Mouse (Mus musculus): ENCODE measurements around the gene Pdzd3.
"Not testable (repeated sequence)": the region's sequence is repeated elsewhere in the genome, so short reads cannot be mapped to it uniquely, and the experiment has no call there.

Gene Pdzd3

DNA sequence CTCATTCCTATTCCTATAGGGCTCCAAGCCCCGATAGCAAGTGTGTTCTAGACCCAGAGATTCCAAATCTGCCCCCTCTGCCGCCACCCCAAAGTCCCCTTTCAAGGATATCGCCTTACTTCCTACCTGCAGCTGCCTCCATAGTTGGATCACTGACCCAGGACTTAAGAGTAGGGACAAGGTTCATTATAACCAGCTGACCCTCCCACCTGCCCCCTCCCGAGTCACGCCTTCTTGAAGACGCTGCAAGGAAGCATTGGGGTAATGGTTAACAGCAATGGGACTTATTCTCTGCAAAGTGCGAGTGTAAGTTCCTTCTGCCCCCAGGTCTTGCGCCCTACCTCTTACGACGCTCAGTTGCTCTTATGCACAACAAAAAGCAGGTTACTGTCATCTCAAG lies at the start of gene Pdzd3:
TSS of gene Pdzd3 (minus strand) at position 158 of the 400 bp plus-strand sequence.
- no peak for DNase-seq (ENCODE audit: low read depth in 2 of 2, low spot score in 2 of 2)

DNA sequence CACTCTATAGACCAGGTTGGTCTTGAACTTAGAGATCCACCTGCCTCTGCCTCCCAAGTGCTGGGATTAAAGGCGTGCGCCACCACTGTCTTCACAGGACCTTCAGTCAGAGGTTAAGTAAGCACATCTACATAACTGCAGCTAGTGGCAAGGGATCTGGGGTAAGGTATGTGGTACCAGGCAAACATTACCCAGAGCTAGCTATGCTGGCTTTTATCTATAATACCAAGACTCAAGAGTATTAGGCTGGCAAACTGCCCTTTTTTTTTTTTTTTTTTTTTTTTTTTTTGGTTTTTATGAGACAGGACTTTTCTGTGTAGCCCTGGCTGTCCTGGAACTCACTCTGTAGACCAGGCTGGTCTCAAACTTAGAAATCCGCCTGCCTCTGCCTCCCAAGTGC lies 48.7 kb upstream of the Pdzd3 start:
- DNase-seq (ENCODE audit: low read depth in 2 of 2, low spot score in 2 of 2): not testable (repeated sequence)

GRCm38 (mm10) chr9:44292490-44292889 lies 41.2 kb upstream of the Pdzd3 start:
- DNase-seq (ENCODE audit: low read depth in 2 of 2, low spot score in 2 of 2): peak; percentile 25 to 49

GRCm38 (mm10) chr9:44288959-44289291 lies 37.7 kb upstream of the Pdzd3 start:
- no peak for DNase-seq (ENCODE audit: low read depth in 2 of 2, low spot score in 2 of 2)

GRCm38 (mm10) chr9:44288076-44288958 lies 37.0 kb upstream of the Pdzd3 start, which contains the start of gene Abcg4:
TSS of gene Abcg4 (minus strand) at chr9:44288615.
- no peak for DNase-seq (ENCODE audit: low read depth in 2 of 2, low spot score in 2 of 2)

DNA sequence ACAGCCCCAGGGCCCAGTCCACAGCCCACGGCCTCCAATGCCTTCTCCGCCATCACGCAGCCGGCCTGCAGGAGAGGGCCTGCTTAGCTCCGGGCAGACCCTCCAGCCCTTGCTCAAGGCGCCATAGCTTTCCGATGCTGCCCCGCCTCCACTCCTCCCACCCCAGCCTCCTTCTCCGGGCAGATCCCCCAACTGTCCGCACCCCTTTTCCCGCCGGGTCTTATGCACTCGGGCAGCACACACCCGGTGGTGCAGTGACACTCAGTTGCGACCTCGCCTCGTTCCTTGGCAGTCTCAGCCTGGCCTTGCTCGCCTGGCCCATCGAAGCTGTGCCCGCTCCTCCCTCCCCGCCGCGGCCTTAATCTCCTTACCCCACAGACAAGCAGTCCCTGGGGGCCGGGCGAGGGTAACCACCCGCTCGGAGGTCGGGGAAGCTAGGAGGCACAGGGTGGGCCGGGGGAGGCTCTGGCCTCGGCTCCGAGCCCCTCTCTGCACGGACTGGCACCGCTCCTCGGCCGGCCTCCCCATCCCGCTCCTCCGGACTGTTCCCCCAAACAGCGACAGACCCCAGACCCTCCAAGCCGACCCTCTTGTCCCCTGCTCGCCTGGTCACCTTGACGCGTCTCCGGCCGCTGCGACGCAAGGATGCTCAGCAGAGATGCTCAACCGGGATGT lies 36.3 kb upstream of the Pdzd3 start:
- no peak for DNase-seq (ENCODE audit: low read depth in 2 of 2, low spot score in 2 of 2)

DNA sequence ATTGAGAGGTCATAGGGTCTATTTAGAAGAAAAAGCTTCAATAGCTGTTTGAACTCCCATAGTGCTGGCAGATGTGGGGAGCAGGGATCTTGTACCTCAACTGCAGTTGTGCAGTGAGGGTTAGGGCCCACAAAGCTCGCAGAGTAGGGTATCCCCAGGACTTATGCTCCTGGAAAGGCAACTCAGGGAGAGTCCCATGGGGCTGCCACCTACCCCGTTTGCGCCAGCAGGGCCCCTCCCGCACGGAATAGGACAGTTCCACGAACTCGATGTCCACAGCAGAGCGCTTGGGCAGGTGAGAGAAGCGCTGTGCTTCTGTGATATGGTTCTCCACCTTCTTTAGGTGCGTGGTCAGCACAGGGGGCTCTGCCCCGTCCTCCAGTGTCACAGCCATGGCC lies 35.7 kb upstream of the Pdzd3 start:
- DNase-seq (ENCODE audit: low read depth in 2 of 2, low spot score in 2 of 2): no peak

DNA sequence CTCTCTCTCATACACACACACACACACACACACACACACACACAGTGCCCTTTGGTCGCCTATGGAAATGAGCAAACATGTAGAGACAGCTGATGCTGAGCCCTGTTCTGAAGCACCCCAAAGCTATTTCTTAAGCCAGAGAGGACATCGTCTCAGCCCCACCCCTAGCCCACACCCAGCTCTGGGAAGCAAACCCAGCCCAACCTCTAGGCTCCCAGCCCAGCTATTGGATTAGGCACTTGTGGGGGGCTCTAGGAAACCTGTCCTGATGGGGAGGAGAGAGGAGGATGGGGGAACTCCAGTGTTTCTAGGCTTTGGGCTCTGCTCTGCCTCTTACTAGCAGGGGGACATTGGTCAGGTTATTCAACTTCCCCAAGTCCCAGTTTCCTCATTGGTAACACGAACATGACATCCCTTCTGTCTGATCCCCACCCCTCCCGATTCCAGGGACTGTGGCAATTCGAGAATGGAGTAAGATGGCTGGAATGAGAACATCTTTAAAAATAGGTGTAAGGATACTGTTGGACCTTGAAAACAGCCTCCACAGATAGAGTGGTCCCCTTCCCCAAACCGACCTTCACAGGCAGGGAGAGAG lies 35.1 kb upstream of the Pdzd3 start:
- DNase-seq (ENCODE audit: low read depth in 2 of 2, low spot score in 2 of 2): no peak

GRCm38 (mm10) chr9:44283183-44283582 lies 31.9 kb upstream of the Pdzd3 start:
- DNase-seq (ENCODE audit: low read depth in 2 of 2, low spot score in 2 of 2): no peak

DNA sequence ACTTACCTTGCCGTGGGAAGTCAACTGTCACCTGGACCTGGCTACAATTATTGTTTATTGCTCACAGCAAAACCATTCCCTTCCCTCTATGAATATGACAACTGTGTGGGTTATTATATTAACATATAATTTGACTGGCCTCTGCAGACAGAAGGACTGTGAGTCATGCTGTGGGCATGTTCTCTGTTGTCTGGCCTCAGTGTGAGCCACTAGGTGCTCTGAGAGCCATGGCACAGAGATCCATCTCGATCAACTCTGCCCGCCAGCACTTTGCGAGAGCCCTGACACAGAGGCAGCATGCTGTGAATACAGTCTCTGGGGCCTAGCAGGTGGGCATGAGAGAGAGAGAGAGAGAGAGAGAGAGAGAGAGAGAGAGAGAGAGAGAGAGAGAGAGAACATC lies 18.7 kb upstream of the Pdzd3 start:
- DNase-seq (ENCODE audit: low read depth in 2 of 2, low spot score in 2 of 2): no peak

DNA sequence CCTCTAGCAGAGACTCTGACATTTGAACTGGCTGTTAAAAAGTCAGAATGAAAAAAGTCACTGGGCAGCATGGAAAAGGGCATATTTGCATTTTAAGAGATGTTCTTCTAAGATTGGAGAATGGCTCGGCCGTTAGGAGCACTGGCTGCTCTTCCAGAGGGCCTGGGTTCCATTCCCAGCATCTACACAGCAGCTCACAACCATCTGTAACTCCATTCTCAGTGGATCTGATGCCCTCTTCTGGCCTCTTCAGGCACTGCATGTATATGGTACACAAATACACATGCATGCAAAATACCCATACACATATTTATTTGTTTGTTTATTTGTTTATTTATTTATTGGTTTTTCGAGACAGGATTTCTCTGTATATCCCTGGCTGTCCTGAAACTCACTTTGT lies 17.8 kb upstream of the Pdzd3 start:
- peak; percentile 33 to 61 for DNase-seq (ENCODE audit: low read depth in 2 of 2, low spot score in 2 of 2)

DNA sequence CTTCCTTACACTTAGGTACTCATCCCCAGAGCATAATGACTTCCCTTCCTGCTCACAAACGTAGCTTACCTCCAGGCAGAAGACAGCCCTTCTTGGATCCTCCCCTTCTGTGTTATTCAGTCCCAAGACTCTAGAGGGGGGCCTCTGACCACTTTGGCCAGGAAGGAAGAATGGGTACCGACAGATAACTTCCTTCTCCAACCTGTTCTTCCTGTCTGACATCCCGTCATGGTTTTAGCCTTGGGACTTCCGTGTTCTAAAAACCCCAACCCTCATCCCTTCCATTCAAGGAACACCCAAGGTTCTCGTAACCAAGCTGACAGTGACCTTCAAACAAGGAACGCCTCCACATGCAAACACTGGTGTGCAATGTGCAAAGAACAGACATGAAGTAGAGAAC lies 17.2 kb upstream of the Pdzd3 start, which contains the start of gene Nlrx1:
TSS of gene Nlrx1 (minus strand) at position 168 of the 400 bp plus-strand sequence.
- no peak for DNase-seq (ENCODE audit: low read depth in 2 of 2, low spot score in 2 of 2)

GRCm38 (mm10) chr9:44268027-44268360 lies 16.7 kb upstream of the Pdzd3 start:
- peak; percentile 69 to 83 for DNase-seq (ENCODE audit: low read depth in 2 of 2, low spot score in 2 of 2)

- DNase-seq (ENCODE audit: low read depth in 2 of 2, low spot score in 2 of 2): no peak
These were observed 16.2 kb upstream of the Pdzd3 start for GRCm38 (mm10) chr9:44267319-44268026.

GRCm38 (mm10) chr9:44266478-44267226 lies 15.4 kb upstream of the Pdzd3 start:
- no peak for DNase-seq (ENCODE audit: low read depth in 2 of 2, low spot score in 2 of 2)

DNA sequence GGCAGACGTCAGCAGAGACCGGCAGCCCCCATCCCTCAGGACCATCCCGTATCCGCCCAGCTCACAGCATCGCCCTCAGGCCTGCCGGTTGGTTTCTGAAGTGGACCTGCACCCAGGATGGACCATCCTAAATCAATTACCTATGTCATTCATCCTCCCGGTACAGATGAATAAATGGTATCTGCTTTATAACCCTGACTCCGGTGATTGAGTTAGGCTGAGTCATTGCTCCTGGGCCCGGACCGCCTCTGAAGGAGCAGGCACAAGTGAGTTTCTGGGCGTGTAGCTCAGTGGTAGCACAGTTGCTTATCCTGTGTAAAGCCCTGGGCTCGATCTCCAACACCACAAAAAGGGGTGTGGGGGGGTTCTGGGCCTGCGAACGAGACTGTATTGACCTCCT lies 10.1 kb upstream of the Pdzd3 start:
- no peak for DNase-seq (ENCODE audit: low read depth in 2 of 2, low spot score in 2 of 2)

DNA sequence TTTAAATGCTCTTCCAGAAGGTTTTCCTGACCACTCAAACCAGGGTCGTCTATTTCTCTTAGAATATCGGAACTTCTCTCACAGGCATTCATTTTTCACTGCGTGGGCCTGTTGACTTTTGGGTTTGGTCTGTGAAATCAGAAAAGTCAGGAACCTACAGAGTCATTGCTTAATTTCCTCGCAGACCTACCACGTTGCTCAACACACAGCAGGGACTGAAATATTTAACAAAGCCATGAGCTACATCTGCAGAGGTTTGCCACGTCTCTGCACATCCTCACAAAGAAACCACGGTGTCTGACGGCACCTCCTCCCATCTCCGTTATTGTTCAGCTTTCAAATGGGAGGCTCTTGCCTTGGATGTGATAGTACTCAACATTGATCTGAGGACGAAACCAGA lies 7.7 kb upstream of the Pdzd3 start:
- DNase-seq (ENCODE audit: low read depth in 2 of 2, low spot score in 2 of 2): no peak

DNA sequence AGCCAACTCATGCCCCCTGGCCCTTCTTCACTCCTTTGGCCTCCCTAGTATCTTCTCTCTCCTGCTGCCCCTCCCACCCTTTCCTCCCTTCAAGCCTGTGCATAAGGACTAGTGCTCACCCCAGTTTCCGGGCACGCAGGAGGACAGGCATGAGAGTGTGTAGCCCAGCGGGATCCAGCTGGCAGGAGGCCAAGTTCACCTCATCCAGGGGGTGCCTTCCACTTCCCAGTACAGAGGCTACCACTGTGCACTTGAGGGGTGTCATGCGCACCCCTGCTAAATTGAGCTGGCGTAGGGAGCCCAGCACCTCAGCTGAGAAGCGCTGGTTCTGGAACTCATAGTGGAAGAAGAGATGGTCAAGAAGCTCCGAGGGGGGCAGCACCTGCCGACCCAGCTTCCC lies 4.9 kb upstream of the Pdzd3 start:
- DNase-seq (ENCODE audit: low read depth in 2 of 2, low spot score in 2 of 2): no peak

DNA sequence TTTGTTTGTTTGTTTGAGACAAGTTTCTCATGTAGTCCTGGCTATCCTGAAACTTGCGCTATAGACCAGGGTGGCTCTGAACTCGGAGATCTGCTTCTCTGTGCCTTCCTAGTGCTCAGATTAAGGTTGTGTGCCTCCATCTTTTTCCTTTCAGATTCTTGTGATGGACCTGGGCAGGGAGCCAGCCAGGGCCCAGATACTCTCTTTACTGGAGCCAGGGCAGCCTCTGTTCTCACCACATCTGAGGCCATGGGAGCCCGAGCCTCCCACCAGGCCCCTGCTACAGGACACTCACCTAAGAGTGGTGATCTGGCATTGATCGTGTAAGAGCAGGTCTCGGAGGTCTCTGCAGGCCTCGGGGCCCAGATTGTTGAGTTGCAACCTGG lies 3.9 kb upstream of the Pdzd3 start:
- no peak for DNase-seq (ENCODE audit: low read depth in 2 of 2, low spot score in 2 of 2)

GRCm38 (mm10) chr9:44254508-44255135 lies 3.4 kb upstream of the Pdzd3 start:
- no peak for DNase-seq (ENCODE audit: low read depth in 2 of 2, low spot score in 2 of 2)
